Mouse (Mus musculus): ENCODE results near the gene Kat14. TPM values are rescaled to one million over a fixed set of nuclear protein-coding genes. Genes with fewer than 3 reads are reported as not detected.

The Kat14 gene
- total RNA-seq, 2 experiments from 2014 or later: 32.2 to 36.0 TPM

GRCm38 (mm10) chr2:144375063-144375703 lies 6.4 kb downstream of the Kat14 start:
- DNase-seq (ENCODE audit: low spot score in 2 of 2): no peak
- intact Hi-C loops (cut with DNase I): no loop called here

- DNase-seq (ENCODE audit: low spot score in 2 of 2): no peak
- intact Hi-C loops (cut with DNase I): no loop called here
Observed at GRCm38 (mm10) chr2:144381293-144381692, 12.5 kb downstream of the Kat14 start.

GRCm38 (mm10) chr2:144381741-144382140 lies 13.0 kb downstream of the Kat14 start:
- intact Hi-C loops (cut with DNase I): no loop called here
- no peak for DNase-seq (ENCODE audit: low spot score in 2 of 2)

- intact Hi-C loops (cut with DNase I): no loop called here
- no peak for DNase-seq (ENCODE audit: low spot score in 2 of 2)
Observed at GRCm38 (mm10) chr2:144382624-144383138, 13.9 kb downstream of the Kat14 start.

- no peak for DNase-seq (ENCODE audit: low spot score in 2 of 2)
- intact Hi-C loops (cut with DNase I): no loop called here
Observed at GRCm38 (mm10) chr2:144386296-144386695, 17.5 kb downstream of the Kat14 start.

DNA sequence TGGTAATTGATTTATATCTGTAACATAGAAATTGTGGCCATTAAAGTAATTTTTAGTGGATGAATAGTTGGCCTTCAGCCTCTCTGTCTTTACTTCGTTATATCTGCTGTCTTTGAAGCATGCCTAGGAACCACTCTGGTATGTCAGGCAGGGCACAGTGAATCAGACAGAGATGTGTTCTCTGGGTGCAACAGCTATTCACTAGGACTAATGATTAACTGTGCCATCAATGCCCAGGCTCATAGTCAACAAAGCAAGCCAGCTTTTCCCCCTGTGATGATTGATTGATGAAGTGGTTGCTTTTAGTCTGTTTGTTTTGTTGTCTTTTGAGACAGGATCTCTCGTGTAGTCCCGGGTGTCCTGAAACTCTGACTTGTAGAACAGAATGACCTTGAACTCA lies 19.6 kb downstream of the Kat14 start:
- intact Hi-C loops (cut with DNase I): no loop called here
- no peak for DNase-seq (ENCODE audit: low spot score in 2 of 2)

- intact Hi-C loops (cut with DNase I): no loop called here
- DNase-seq (ENCODE audit: low spot score in 2 of 2): no peak
Observed at GRCm38 (mm10) chr2:144399531-144399930, 30.7 kb downstream of the Kat14 start.

DNA sequence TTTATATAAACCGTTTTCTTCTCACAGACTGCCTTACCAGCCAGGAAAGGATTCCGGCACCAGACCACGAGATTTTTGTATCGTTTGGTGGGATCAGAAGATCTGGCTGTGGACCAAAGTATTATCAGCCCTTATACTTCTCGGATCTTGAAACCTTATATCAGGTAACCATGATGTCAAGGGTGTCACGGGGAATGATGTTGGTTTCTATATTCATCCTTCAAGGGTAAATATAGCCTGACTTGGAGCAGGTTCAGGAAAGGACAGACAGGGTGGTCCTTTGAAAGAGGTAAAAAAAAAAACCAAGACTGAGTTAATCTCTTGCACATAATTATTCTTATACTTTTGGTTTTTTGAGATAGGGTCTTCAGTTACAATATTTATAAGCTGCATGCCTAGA lies 31.9 kb downstream of the Kat14 start:
- intact Hi-C loops (cut with DNase I): no loop called here
- no peak for DNase-seq (ENCODE audit: low spot score in 2 of 2)

- intact Hi-C loops (cut with DNase I): no loop called here
- DNase-seq (ENCODE audit: low spot score in 2 of 2): no peak
Observed at GRCm38 (mm10) chr2:144409037-144409436, 40.3 kb downstream of the Kat14 start.

DNA sequence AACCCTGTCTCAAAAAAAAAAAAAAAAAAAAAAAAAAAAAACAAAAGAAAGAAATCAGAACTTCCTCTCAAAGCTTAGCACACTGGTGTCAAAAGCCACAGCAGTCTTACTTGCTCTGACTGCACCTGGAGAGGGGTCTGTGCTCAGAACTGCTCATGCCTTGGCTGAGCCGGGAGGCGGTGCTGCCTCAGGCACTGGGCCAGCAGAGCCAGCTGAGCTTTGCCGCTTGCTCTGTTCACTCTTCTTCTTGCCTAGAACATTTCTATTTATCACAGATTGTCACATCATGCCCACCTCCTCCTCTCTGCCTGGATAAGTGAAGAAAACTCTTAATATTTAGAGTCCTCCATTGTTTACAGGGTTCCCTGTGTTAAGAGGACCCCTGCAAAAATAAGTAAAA lies 41.8 kb downstream of the Kat14 start:
- peak; percentile 33 to 63 for DNase-seq (ENCODE audit: low spot score in 2 of 2)
- intact Hi-C loops (cut with DNase I): no loop called here

- intact Hi-C loops (cut with DNase I): no loop called here
- DNase-seq (ENCODE audit: low spot score in 2 of 2): peak; percentile 23 to 83
Observed at GRCm38 (mm10) chr2:144414646-144415045, 45.9 kb downstream of the Kat14 start.

DNA sequence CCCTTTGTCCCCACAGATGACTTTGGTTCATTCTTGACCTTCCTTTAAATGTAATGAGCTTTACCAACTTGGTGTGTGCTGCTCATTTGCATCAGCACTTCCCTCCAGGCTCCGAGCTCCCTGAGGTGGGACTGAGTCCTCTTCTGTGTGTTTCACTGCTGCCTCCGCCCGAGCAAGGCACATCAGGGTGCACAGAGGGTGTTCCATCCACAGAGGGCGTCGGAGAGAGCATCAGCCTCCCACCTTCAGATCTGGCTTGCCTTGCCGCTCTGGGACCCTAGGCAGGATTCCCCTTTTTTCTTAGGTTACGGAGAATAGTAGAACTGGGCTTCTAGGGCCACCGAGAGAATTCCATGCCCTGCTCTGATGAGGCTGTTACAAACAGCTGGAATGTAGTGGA lies 48.1 kb downstream of the Kat14 start:
- intact Hi-C loops (cut with DNase I): no loop called here
- DNase-seq (ENCODE audit: low spot score in 2 of 2): no peak

DNA sequence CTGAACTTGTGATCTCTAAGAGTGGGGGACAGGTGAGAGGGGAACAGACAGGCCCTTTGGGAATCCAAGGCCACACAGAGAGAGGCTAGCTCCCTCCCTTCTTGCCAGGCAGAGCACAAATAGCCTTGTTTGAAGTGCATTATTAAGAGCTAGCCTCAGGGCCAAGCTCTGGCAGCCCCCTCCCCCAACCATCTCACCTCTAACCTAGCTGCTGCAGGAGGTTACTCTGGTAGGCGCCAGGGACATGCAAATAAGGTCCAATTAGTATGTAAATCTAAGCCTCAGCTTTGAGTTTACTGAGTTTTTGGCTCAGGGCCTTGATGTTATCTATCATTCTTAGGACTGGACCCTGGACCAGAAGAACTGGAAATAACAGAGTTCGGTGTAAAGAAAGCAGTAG lies 49.3 kb downstream of the Kat14 start:
- DNase-seq (ENCODE audit: low spot score in 2 of 2): no peak
- intact Hi-C loops (cut with DNase I): no loop called here

DNA sequence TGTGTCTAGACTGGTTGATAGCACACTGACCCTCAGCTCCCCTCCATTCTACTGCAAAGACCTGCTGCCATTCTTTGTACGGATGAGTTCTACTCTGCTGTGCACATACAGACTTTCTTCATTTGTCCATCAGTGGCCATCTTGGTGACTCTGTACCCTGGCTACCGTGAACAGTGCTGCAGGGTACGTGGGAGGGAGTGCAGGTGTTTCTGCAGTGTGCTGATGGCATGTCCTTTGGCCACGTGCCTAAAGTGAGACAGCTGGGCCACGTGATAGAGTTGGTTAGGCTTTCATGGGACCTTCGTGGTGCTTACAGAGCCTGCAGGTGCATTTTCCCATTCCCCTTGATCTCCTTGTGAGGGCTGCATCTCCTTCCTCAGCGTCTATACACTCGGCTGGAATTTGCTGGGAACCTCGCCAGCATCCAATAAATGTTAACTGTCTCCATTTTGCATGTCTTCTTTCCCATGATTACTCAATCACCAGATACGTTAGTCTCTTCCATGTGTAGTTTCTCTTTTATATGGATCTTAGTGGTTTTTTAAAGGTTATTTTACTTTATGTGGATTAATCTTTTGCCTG lies 53.4 kb downstream of the Kat14 start:
- no peak for DNase-seq (ENCODE audit: low spot score in 2 of 2)
- intact Hi-C loops (cut with DNase I): no loop called here

DNA sequence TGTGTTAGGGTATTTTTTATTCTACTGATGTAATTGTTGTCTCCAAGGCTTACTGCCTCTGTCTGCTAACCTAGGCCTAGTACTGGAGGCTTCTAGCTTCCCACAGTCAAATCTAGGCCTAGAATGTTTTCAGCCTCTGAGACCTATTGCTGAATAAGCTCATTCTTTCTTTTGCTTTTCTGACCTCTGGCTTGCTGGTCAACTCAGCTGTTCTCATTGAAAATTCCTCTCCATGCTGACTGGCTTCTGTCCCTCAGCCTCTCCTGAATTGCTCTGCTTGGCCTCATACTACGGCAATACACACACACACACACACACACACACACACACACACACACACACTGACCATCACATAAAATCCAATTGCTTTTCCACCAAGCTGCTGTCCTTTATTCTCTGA lies 57.0 kb downstream of the Kat14 start:
- no peak for DNase-seq (ENCODE audit: low spot score in 2 of 2)
- intact Hi-C loops (cut with DNase I): no loop called here

DNA sequence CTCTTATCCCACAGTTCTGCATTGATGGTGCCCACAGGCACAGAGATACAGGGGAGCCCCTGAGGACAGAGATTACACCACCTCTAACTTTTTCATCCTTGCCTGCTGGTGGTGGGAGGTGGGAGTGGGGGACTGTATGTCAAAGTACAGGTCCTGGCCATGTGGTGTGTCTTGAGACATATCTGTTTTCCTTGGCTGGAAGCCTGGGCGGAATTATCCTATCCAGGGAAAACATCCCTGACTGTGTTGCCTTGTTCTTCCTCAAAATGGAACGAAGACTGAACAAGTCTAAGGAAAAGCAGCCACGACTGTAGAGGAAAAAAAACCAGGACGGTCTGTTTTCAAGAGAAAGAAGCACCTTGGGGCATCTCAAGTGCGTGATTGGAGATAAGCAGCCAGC lies 59.1 kb downstream of the Kat14 start:
- intact Hi-C loops (cut with DNase I): no loop called here
- no peak for DNase-seq (ENCODE audit: low spot score in 2 of 2)

GRCm38 (mm10) chr2:144428659-144429058 lies 59.9 kb downstream of the Kat14 start:
- no peak for DNase-seq (ENCODE audit: low spot score in 2 of 2)
- intact Hi-C loops (cut with DNase I): no loop called here

DNA sequence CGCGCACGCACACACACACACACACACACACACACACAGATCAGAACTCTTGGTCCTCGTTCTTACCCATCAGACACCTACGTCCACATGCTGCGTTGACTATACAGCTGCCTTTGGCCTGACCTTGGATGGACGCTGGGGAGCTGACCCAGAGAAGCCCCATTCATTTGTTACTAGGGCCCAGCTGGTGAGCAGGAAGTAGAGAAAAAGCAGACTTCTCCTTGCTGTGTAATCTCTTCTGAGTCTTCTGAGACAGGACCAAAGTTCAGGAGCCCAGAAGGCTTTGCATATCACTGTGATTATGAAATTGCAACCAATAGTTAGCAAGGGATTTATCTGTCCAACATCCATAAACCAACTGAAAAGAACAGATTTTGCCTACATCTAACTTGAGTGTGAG lies 60.4 kb downstream of the Kat14 start:
- no peak for DNase-seq (ENCODE audit: low spot score in 2 of 2)
- intact Hi-C loops (cut with DNase I): no loop called here

GRCm38 (mm10) chr2:144431286-144431825 lies 62.6 kb downstream of the Kat14 start:
- DNase-seq (ENCODE audit: low spot score in 2 of 2): no peak
- intact Hi-C loops (cut with DNase I): no loop called here

DNA sequence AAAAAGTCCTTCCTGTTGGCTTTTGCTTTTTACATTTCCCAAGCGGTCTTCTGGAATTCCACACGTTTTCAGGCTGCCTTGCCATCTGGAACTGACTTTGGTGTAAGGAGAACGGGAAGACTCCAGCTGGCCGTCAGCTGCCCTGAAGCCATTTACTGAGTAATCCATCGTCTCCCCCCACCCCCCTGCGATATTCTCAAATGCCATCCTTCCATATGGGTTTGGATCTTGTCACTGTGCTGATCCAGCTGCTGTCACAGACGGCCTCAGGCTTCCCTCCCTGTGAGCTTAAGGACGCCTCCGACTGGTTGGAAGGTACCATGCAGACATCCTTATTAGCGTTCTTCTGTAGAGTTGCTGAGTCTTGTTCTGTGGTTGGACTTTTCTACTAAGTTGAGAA lies 66.9 kb downstream of the Kat14 start:
- intact Hi-C loops (cut with DNase I): loop anchor here (1.0 kb wide), 1 partner anchor 30 kb away; no protein-coding TSS in a partner anchor
- DNase-seq (ENCODE audit: low spot score in 2 of 2): peak in 1 of 2 experiments; percentile 60

- intact Hi-C loops (cut with DNase I): no loop called here
- no peak for DNase-seq (ENCODE audit: low spot score in 2 of 2)
Observed at GRCm38 (mm10) chr2:144438424-144438823, 69.6 kb downstream of the Kat14 start.
